Mouse (Mus musculus): Measurements from ENCODE around the gene Kcnd2. TPM values are rescaled to one million over a fixed set of nuclear protein-coding genes. Genes with fewer than 3 reads are reported as not detected.
A peak's percentile ranks its signal among the peaks of the same experiment; 100 is the strongest.

Gene Kcnd2
- 1.5 and 1.8 TPM in 2 replicates for polyA plus RNA-seq (2015; fragmentation: Nextera tagmentation; extraction: Ambion mirVana)

DNA sequence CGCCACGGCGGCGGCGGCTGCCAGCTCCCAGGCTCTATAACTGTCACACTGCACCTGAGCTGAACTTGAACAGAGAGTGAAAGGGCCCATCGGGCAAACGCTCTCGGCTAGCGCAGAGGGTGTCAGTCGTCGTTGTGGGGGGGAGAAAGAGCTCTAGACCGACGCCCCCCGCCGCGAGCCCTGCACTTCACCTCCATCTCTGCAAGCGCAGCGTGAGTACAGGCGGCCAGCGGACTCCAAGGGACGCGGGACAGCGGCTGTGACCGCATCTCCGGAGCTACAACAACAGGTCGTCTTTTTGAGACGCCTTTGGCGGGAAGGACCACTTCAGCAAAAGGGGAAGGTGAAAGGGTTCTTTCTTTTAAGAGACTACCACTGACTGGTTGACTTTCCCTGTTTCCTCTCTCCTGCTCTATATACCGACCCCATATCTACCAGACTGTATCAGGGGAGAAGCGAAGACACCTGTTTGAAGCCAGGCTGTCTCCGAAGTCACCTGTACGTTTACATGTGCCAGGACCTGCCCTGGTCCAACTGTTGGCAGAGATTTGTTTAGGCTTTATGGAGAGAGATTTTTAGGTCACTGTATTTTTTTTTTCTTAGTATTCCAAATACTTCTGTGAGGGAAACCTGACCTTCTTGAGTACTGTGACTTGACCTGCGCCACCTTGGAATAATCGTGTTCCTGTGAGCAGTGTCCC is at the start of gene Kcnd2:
Gene Kcnd2, plus strand, starts transcription at position 13 of the 701 bp plus-strand sequence.
- 10% methylated on average over 34 of the region's 34 CpGs for WGBS
- peak; percentile 50; the same call in 1 of the 2 replicates for ATAC-seq (replicated peaks; ENCODE audit: extremely low read depth, insufficient read depth, low FRiP score)
- Histone ChIP-seq H3K4me1 (ENCODE audit: control insufficient read depth, insufficient read depth, low read length) (peaks cover 3% of the 10 kb centered on the region; the same call in 1 of the 2 replicates), H3K9ac (ENCODE audit: low read length) (peak within 1 kb of the TSS; percentile 81), H3K27ac (ENCODE audit: low read length) (peak within 1 kb of the TSS; percentile 8; the same call in 1 of the 2 replicates), H3K36me3 (ENCODE audit: control insufficient read depth, insufficient read depth) (no peaks in the 10 kb centered on the region), H3K27me3 (ENCODE audit: control insufficient read depth, insufficient read depth, low read length) (peaks cover 8% of the 10 kb centered on the region), H3K9me3 (replicated peaks; ENCODE audit: control insufficient read depth, low read length) (no peaks in the 10 kb centered on the region), H3K4me3 (ENCODE audit: low read length) (peak within 1 kb of the TSS; percentile 83), H3K4me2 (ENCODE audit: low read depth, low read length) (peak within 1 kb of the TSS; percentile 94)

DNA sequence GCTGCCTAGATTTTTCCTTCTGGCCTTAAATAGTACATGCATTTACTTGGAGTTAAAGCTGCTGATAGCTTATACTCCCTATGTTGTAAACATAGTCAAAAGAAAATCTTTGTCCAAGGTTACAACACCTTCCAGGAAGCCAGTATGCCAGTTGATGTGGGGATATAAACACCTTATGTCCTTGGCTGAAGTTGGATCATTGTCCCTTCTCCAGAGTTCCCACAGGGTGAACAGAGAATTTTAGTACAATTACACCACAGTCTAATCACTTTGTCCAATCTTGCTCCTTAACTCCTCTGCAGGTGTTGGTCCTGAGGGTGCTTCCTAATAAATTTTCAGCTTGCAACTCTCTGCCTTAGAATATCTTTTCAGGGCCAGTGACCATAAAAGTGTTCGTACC is 48.7 kb upstream of the Kcnd2 start:
- Histone ChIP-seq H3K27ac (ENCODE audit: low read length) (no peak overlapping the region), H3K27me3 (ENCODE audit: control insufficient read depth, insufficient read depth, low read length) (no peaks in the 10 kb centered on the region), H3K4me3 (ENCODE audit: low read length) (no peak overlapping the region), H3K4me2 (ENCODE audit: low read depth, low read length) (no peak overlapping the region), H3K9me3 (replicated peaks; ENCODE audit: control insufficient read depth, low read length) (no peaks in the 10 kb centered on the region), H3K4me1 (ENCODE audit: control insufficient read depth, insufficient read depth, low read length) (no peaks in the 10 kb centered on the region), H3K36me3 (ENCODE audit: control insufficient read depth, insufficient read depth) (no peaks in the 10 kb centered on the region), H3K9ac (ENCODE audit: low read length) (no peak overlapping the region)
- ATAC-seq (replicated peaks; ENCODE audit: extremely low read depth, insufficient read depth, low FRiP score) = no peak
- 75% methylated on average over 1 of the region's 1 CpGs for WGBS

DNA sequence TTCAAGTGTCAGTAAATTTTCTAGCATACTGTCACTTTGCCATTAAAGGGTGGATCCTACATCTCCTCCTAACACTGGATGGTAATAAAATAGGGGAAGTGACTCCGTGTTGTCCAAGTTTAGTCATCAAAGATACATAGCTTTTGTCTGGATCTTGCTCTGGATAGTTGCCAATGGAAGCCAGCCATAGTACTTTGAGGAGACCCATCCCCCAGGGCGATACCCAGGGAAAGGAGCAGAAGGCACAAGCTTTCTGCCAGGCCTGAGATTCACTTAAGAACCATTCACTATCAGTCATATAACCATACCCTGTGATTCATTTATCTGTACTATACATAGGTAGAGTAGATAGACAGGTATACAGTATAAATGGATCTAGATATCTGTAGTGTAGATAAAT is 20.0 kb upstream of the Kcnd2 start:
- H3K9ac ChIP-seq (ENCODE audit: low read length) = no peak overlapping the region
- no peak for ATAC-seq (replicated peaks; ENCODE audit: extremely low read depth, insufficient read depth, low FRiP score)
- no peaks in the 10 kb centered on the region for H3K4me1 ChIP-seq (ENCODE audit: control insufficient read depth, insufficient read depth, low read length)
- H3K36me3 ChIP-seq (ENCODE audit: control insufficient read depth, insufficient read depth) = no peaks in the 10 kb centered on the region
- no peak overlapping the region for H3K4me3 ChIP-seq (ENCODE audit: low read length)
- WGBS = 51% methylated on average over 2 of the region's 2 CpGs
- no peak overlapping the region for H3K27ac ChIP-seq (ENCODE audit: low read length)
- H3K9me3 ChIP-seq (replicated peaks; ENCODE audit: control insufficient read depth, low read length) = no peaks in the 10 kb centered on the region
- H3K4me2 ChIP-seq (ENCODE audit: low read depth, low read length) = no peak overlapping the region
- H3K27me3 ChIP-seq (ENCODE audit: control insufficient read depth, insufficient read depth, low read length) = no peaks in the 10 kb centered on the region

DNA sequence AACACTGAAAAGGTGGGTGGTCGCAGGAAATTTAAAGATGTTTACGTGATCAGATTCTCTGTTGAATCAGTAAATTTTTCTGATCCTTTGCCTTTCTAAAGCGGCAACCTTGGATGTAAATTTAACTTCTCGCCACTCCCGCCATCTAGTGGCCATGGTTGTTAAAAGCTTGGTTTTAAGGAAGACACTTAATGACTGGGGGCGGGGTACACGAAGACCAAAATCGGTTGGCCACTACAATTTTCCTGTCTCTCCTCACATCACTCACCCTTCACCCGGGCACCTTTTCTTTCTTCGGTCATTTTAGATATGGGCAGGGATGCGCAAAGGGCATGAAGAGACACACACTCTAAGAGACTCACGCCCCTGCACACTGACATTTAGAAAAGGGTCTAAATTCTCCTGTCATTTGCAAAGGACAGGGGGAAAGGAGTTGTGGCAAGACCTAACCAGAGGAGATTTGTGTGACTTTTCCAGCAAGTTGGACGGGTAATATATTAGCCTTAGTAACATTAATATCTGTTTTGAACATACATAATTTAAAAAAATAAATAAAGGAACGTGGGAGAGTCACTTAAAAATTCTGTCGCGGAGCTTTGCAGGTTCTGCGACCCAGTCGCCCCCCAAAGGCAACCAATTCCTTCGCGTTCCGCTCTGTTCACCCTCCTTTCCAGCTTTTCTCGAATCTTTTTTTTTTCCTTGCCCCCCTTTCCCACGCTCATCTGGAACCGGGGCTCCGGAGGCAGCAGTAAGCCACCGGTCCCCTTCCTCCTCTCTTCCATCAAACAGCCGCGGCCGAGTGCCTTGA is 1.2 kb upstream of the Kcnd2 start:
- H3K4me1 ChIP-seq (ENCODE audit: control insufficient read depth, insufficient read depth, low read length) = peaks cover 3% of the 10 kb centered on the region; the same call in 1 of the 2 replicates
- peak overlapping the region; percentile 81 for H3K9ac ChIP-seq (ENCODE audit: low read length)
- WGBS = 1% methylated on average over 29 of the region's 29 CpGs
- peaks cover 8% of the 10 kb centered on the region for H3K27me3 ChIP-seq (ENCODE audit: control insufficient read depth, insufficient read depth, low read length)
- ATAC-seq (replicated peaks; ENCODE audit: extremely low read depth, insufficient read depth, low FRiP score) = peak; percentile 19; the same call in 1 of the 2 replicates
- H3K27ac ChIP-seq (ENCODE audit: low read length) = no peak overlapping the region
- H3K36me3 ChIP-seq (ENCODE audit: control insufficient read depth, insufficient read depth) = no peaks in the 10 kb centered on the region
- H3K4me3 ChIP-seq (ENCODE audit: low read length) = peak overlapping the region; percentile 83
- no peaks in the 10 kb centered on the region for H3K9me3 ChIP-seq (replicated peaks; ENCODE audit: control insufficient read depth, low read length)
- peak overlapping the region; percentile 94 for H3K4me2 ChIP-seq (ENCODE audit: low read depth, low read length)

DNA sequence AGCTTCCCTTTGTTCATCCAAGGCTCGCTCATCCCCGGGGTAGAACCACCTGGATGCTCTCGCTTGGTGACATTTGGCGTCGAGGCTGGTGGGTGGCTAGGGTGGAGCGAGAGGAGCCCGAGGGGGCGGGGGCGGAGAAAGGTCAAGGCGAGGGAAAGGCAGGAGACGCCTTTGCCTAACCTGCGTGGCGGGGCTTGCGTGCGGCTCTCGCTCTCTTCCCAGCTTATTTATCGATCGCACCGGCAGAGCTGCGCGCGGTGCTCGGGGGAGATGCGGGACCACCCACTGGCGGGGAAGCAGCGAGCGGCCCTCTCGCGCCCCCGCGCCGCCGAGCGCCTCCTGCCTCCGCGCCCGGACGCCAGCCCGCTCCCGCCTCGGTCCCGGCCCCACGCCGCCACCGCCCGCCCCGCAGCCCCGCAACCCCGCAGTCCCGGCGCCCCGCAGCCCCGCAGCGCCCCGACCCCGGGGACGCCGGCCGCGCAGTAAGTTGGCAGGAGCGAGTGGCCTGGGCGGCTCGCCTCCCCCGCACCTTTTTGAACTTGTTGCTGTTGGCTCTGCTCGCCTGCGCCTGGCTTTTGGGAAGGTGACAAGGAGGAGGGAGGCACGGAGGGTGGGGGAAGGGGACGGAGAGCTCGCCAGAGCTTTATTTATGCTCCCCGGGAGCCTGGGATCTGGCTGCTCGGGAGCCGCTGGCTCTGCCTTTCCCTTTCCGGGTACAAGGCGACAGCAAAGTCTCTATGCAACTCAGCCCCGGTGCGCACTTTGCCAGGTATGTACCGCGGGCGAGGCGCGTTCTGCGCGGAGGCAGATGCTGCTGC is 421 bp upstream of the Kcnd2 start:
- Histone ChIP-seq H3K4me1 (ENCODE audit: control insufficient read depth, insufficient read depth, low read length) (peaks cover 3% of the 10 kb centered on the region; the same call in 1 of the 2 replicates), H3K4me2 (ENCODE audit: low read depth, low read length) (peak overlapping the region; percentile 94), H3K27me3 (ENCODE audit: control insufficient read depth, insufficient read depth, low read length) (peaks cover 8% of the 10 kb centered on the region), H3K9me3 (replicated peaks; ENCODE audit: control insufficient read depth, low read length) (no peaks in the 10 kb centered on the region), H3K36me3 (ENCODE audit: control insufficient read depth, insufficient read depth) (no peaks in the 10 kb centered on the region), H3K4me3 (ENCODE audit: low read length) (peak overlapping the region; percentile 83), H3K27ac (ENCODE audit: low read length) (peak overlapping the region; percentile 8; the same call in 1 of the 2 replicates), H3K9ac (ENCODE audit: low read length) (peak overlapping the region; percentile 81)
- WGBS = under 1% methylated on average over 73 of the region's 83 CpGs
- ATAC-seq (replicated peaks; ENCODE audit: extremely low read depth, insufficient read depth, low FRiP score) = peak; percentile 83

DNA sequence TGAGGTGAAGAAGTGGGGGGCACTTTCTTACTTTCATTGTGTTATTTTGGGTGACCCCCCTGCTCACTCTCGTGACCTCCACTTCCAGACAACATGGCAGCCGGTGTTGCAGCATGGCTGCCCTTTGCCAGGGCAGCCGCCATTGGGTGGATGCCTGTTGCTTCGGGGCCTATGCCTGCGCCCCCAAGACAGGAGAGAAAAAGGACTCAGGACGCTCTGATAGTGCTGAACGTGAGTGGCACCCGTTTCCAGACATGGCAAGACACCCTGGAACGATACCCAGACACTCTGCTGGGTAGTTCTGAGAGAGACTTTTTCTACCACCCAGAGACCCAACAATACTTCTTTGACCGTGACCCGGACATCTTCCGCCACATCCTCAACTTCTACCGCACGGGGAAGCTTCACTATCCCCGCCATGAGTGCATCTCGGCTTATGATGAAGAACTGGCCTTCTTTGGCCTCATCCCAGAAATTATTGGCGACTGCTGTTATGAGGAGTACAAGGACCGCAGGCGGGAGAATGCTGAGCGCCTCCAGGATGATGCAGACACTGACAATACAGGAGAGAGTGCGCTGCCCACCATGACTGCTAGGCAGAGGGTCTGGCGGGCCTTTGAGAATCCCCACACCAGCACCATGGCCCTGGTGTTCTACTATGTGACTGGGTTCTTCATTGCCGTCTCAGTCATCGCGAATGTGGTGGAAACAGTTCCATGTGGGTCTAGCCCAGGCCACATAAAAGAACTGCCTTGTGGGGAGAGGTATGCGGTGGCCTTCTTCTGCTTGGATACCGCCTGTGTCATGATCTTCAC is 1.1 kb downstream of the Kcnd2 start:
- Histone ChIP-seq H3K27ac (ENCODE audit: low read length) (no peak overlapping the region), H3K27me3 (ENCODE audit: control insufficient read depth, insufficient read depth, low read length) (peaks cover 8% of the 10 kb centered on the region), H3K9me3 (replicated peaks; ENCODE audit: control insufficient read depth, low read length) (no peaks in the 10 kb centered on the region), H3K4me2 (ENCODE audit: low read depth, low read length) (no peak overlapping the region), H3K4me1 (ENCODE audit: control insufficient read depth, insufficient read depth, low read length) (peaks cover 3% of the 10 kb centered on the region; the same call in 1 of the 2 replicates), H3K9ac (ENCODE audit: low read length) (no peak overlapping the region), H3K4me3 (ENCODE audit: low read length) (no peak overlapping the region), H3K36me3 (ENCODE audit: control insufficient read depth, insufficient read depth) (no peaks in the 10 kb centered on the region)
- ATAC-seq (replicated peaks; ENCODE audit: extremely low read depth, insufficient read depth, low FRiP score) = no peak
- WGBS = 93% methylated on average over 27 of the region's 27 CpGs

DNA sequence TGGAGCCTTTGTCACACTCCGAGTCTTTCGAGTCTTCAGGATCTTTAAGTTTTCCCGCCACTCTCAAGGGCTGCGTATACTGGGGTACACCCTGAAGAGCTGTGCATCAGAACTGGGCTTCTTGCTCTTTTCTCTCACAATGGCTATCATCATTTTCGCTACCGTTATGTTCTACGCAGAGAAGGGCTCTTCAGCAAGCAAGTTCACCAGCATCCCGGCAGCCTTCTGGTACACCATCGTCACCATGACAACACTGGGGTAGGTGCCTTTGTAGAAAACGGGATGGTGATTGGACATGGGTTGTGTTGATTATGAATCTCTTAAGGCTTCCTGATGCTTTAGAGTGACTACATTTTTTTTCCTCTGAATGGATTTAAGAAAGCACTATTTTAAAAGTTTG is 1.9 kb downstream of the Kcnd2 start:
- no peak for ATAC-seq (replicated peaks; ENCODE audit: extremely low read depth, insufficient read depth, low FRiP score)
- Histone ChIP-seq H3K4me2 (ENCODE audit: low read depth, low read length) (no peak overlapping the region), H3K9me3 (replicated peaks; ENCODE audit: control insufficient read depth, low read length) (no peaks in the 10 kb centered on the region), H3K9ac (ENCODE audit: low read length) (no peak overlapping the region), H3K4me3 (ENCODE audit: low read length) (no peak overlapping the region), H3K36me3 (ENCODE audit: control insufficient read depth, insufficient read depth) (no peaks in the 10 kb centered on the region), H3K4me1 (ENCODE audit: control insufficient read depth, insufficient read depth, low read length) (peaks cover 3% of the 10 kb centered on the region; the same call in 1 of the 2 replicates), H3K27me3 (ENCODE audit: control insufficient read depth, insufficient read depth, low read length) (peaks cover 8% of the 10 kb centered on the region), H3K27ac (ENCODE audit: low read length) (no peak overlapping the region)
- WGBS = 90% methylated on average over 10 of the region's 10 CpGs

DNA sequence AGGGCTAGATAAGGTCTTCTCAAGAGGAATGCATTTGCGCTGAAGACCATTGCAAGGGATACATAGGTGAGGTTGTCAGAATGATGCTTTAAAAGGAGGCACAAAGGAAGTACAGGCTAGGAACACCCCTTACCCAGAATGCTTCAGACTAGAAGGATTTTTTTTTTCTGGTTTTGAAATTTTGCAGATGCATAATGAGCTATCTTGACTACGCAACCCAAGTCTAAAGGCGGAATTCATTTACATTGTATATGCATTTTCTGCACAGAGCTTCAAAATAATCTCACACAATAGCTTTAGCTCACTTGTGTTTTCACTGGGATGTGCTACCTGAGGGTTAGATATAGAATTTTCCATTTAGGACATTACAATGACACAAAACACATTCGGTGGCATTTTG is 10.8 kb downstream of the Kcnd2 start:
- Histone ChIP-seq H3K4me1 (ENCODE audit: control insufficient read depth, insufficient read depth, low read length) (no peaks in the 10 kb centered on the region), H3K4me3 (ENCODE audit: low read length) (peak overlapping the region; percentile 42; the same call in 1 of the 2 replicates), H3K4me2 (ENCODE audit: low read depth, low read length) (peak overlapping the region; percentile 47), H3K27me3 (ENCODE audit: control insufficient read depth, insufficient read depth, low read length) (no peaks in the 10 kb centered on the region), H3K27ac (ENCODE audit: low read length) (no peak overlapping the region), H3K9me3 (replicated peaks; ENCODE audit: control insufficient read depth, low read length) (no peaks in the 10 kb centered on the region), H3K36me3 (ENCODE audit: control insufficient read depth, insufficient read depth) (no peaks in the 10 kb centered on the region), H3K9ac (ENCODE audit: low read length) (no peak overlapping the region; the same call in 1 of the 2 replicates)
- ATAC-seq (replicated peaks; ENCODE audit: extremely low read depth, insufficient read depth, low FRiP score) = no peak
- WGBS = 89% methylated on average over 4 of the region's 4 CpGs
